Mouse (Mus musculus) layer of hippocampus, adult 9-11 months (tissue): Measurements from ENCODE around the gene Fam71d.

Source experiments
- DNase-seq: peaks from one replicate; pipeline ENCODE4 v3.0.0; 2022

The Fam71d gene

GRCm38 (mm10) chr12:78777916-78778315 lies 86.6 kb downstream of the Fam71d start:
- DNase-seq = no peak

DNA sequence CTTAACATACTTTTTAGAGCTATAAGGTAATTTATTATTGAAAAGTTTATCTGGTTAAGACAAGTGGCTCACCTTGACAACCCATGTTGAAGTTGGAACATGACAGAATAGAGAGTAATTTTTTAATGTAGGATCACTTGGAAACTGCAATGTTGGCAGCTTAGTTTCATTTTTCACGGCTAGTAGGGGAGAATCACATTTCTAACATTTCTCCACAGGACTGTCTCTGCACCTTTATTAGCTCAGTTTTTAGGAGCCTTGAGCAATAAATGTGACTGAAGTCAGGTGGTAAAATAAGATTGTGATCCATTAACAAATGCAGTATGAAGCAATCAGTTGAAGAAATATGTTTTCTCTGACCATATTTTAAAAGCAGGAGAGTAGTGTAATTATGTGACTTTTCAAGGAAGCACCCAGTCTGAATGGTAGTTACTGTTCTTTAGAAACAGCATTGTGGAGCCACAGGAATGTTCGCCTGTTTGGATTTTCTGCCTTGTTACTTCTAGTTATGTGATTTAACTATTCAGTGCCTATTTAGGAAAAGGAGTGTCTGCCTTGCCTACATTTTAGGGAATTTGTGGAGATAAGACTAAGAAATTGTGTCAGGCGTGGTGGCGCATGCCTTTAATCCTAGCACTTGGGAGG lies 87.2 kb downstream of the Fam71d start:
- DNase-seq = no peak
